Mouse (Mus musculus): Measurements from ENCODE around the gene Wasf3.

DNA sequence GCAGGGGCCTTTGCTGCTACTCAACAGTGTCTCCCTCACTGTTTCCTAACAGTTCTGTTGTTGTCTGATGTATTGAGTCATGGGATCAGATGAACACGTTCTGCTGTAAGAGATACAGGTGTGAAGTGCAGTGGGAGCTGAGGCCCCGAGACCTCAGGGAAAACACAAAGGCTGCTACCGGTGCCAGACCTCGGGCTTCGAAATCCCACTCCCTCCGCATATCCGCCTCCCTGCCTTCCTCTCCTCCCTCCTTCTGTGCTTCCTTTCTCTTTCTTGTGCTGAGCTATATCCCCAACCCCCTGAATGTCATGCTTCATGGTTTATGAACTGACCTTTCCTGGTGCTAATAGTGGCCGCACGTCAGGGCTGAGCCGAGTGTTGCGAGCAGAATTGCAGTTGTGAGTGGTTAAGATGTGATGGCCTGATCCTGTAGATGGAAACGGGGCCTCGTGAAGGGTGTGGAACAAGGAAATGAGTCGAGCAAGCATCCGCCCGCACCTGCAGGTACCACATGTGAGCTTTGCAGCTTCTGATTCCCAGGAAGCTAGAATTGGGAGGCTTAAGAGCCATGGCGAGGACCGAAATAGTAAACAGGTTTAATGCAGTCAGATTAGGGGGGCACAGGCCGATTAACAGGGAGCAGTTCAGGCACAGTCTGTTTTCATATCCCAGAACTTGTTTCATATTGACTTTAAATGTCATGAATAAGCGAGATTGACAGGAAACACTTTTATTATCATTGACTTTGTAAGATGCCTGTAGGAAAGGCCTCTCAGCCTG lies 31.7 kb downstream of the Wasf3 start:
- TF ChIP-seq POLR2A (IDR thresholded peaks at IDR 0.05; ENCODE audit: control insufficient read depth, low read depth, low read length) (no peak), CTCF (IDR thresholded peaks at IDR 0.05; ENCODE audit: control insufficient read depth, insufficient read depth, insufficient replicate concordance, low read depth, low read length) (no peak)
